Mouse (Mus musculus) liver, embryonic 12.5 days (tissue): ENCODE data around the gene Tarbp1. TPM values are rescaled to one million over a fixed set of nuclear protein-coding genes. Genes with fewer than 3 reads are reported as not detected.

Experiments
- ATAC-seq: fragments of 200-750 bp; cut with Nextera tagmentation; 2 replicates; pipeline ENCODE4 v1.8.0; 2017; ENCODE audit warnings: moderate number of reproducible peaks, mild to moderate bottlenecking, moderate library complexity
- H3K27ac ChIP-seq: fragments of 300-500 bp; sonication (generic); 2 replicates; pipeline ENCODE4 v1.5.1; 2016; ENCODE audit warnings: mild to moderate bottlenecking
- H3K27me3 ChIP-seq: fragments of 300-500 bp; sonication (generic); replicated peaks from 2 replicates; pipeline ENCODE4 v1.6.1; 2016; ENCODE audit warnings: mild to moderate bottlenecking, moderate library complexity
- H3K36me3 ChIP-seq: fragments of 300-500 bp; sonication (generic); 2 replicates; pipeline ENCODE4 v1.6.1; 2016; ENCODE audit warnings: mild to moderate bottlenecking, moderate library complexity
- H3K4me1 ChIP-seq: fragments of 300-500 bp; sonication (generic); 2 replicates; pipeline ENCODE4 v1.6.1; 2016
- H3K4me2 ChIP-seq: fragments of 300-500 bp; sonication (generic); 2 replicates; pipeline ENCODE4 v1.6.1; 2016; ENCODE audit warnings: mild to moderate bottlenecking, moderate library complexity
- H3K4me3 ChIP-seq: fragments of 300-500 bp; sonication (generic); 2 replicates; pipeline ENCODE4 v1.5.1; 2016; ENCODE audit warnings: mild to moderate bottlenecking, moderate library complexity
- H3K9ac ChIP-seq: fragments of 300-500 bp; sonication (generic); 2 replicates; pipeline ENCODE4 v1.6.1; 2016; ENCODE audit warnings: mild to moderate bottlenecking, moderate library complexity
- H3K9me3 ChIP-seq: fragments of 300-500 bp; sonication (generic); replicated peaks from 2 replicates; pipeline ENCODE4 v1.6.1; 2016; ENCODE audit warnings: mild to moderate bottlenecking, moderate library complexity
- WGBS: fragments of 180-500 bp; shearing (Covaris S2); methylation state at CpG from one replicate; pipeline ENCODE4 v1.1.7; 2016; ENCODE audit not compliant: insufficient replicate concordance; 5-methylcytosine and 5-hydroxymethylcytosine counted together
- polyA plus RNA-seq: library from polyadenylated mRNA; unstranded; fragments of >200 nt; fragmentation: Nextera tagmentation; extraction: Ambion mirVana; gene quantifications from 2 replicates; pipeline ENCODE4 v1.2.1, GENCODE M21; 2016

Tarbp1 gene
- polyA plus RNA-seq, 1 experiment from 2014 or later: 3.4 TPM

DNA sequence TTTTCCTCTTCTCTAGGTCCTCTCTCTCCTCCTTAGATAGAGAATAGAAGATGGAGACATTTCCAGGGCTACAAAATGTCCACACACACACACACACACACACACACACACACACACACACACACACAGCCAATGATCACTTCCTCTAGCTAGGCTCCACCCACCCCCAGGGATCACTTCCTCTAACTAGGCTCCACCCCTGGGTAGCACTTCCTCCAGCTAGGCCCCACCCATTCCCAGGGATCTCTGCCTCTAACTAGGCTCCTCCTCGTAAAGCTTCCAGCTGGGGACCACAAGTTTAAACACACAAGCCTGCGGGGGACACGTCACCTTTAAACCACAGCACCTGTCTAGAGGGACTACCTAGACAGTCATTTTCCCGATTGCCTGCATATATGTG is 87.3 kb downstream of the Tarbp1 start:
- Histone ChIP-seq H3K36me3 (no peaks in the 10 kb centered on the region), H3K27me3 (0 out of 2 replicates have a peak, but pooled peaks cover 4% of the 10 kb centered on the region), H3K27ac (no peak overlapping the region), H3K9me3 (no peaks in the 10 kb centered on the region), H3K4me2 (no peak overlapping the region), H3K4me1 (no peaks in the 10 kb centered on the region), H3K4me3 (no peak overlapping the region), H3K9ac (no peak overlapping the region)
- no peak for ATAC-seq
- 71% methylated on average over 4 of the region's 4 CpGs for WGBS

DNA sequence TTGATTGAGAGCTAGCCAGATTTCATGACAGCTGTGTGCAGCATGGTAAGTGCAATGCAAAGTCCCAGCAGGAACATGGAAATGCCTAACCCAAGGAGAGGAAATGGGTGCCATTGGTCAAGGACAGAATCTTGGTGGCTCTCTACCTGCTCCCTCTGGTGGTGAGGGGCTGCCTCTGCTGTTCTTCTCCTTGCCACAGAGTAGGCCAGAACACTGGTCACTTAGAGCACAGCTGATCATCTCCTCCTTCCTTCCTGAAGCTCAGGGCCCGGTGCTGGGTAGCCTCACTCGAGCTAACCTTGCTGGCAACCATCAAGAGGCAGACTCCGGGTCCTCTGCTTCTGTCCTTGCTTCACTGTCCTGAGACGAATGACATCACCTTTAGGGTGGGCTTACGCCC is 92.1 kb downstream of the Tarbp1 start:
- no peak overlapping the region for H3K27ac ChIP-seq
- H3K4me1 ChIP-seq: no peaks in the 10 kb centered on the region
- no peak for ATAC-seq
- 47% methylated on average over 5 of the region's 5 CpGs for WGBS
- no peaks in the 10 kb centered on the region for H3K36me3 ChIP-seq
- 0 out of 2 replicates have a peak, but pooled peaks cover 8% of the 10 kb centered on the region for H3K27me3 ChIP-seq
- no peak overlapping the region for H3K4me2 ChIP-seq
- no peak overlapping the region for H3K4me3 ChIP-seq
- H3K9ac ChIP-seq: no peak overlapping the region
- no peaks in the 10 kb centered on the region for H3K9me3 ChIP-seq

DNA sequence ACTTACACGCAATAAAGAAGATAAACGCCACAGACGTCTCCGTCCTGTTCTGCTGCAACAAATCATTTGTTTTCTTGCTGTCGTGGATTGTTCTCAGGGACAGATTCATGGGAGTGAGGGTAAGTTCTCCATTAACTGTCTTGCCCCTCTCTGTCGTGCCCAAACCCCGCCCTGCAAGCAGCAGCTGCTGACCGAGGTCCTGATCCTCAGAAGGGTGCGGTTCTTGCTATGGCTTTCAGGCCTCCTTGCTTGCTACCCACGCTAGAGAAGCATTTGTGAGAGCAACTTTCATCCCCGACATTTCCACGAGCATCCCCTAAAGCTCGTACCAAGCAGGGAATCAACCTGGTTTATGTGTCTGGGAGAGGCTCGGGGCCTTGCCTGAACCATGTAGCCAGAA is 92.6 kb downstream of the Tarbp1 start:
- Histone ChIP-seq H3K4me2 (no peak overlapping the region), H3K4me1 (no peaks in the 10 kb centered on the region), H3K27me3 (0 out of 2 replicates have a peak, but pooled peaks cover 8% of the 10 kb centered on the region), H3K9me3 (no peaks in the 10 kb centered on the region), H3K27ac (no peak overlapping the region), H3K4me3 (no peak overlapping the region), H3K36me3 (no peaks in the 10 kb centered on the region), H3K9ac (no peak overlapping the region)
- no peak for ATAC-seq
- WGBS: 37% methylated on average over 14 of the region's 14 CpGs

DNA sequence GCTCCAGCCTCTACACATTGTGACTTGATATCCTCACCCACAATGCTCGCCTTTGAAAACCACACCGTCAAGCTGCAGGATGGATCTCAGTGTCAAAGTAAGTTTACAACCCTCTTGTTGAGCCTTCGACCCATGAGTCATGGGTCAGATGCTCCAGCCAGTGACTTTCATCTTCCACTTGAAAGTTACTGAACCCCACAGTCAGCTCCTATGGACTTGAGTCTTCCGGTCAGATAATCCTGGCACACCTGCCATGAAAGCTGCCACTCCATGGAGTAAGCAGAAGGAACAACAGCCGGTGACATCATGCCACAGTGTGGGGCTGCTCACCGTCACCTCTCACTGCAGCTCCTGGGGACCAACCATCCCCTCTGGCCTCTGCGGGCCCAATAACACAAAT is 93.6 kb downstream of the Tarbp1 start:
- Histone ChIP-seq H3K4me1 (no peaks in the 10 kb centered on the region), H3K9me3 (no peaks in the 10 kb centered on the region), H3K4me3 (no peak overlapping the region), H3K36me3 (no peaks in the 10 kb centered on the region), H3K9ac (no peak overlapping the region), H3K4me2 (no peak overlapping the region), H3K27me3 (peaks cover 8% of the 10 kb centered on the region; the same call in 1 of the 2 replicates), H3K27ac (no peak overlapping the region)
- ATAC-seq: no peak
- 78% methylated on average over 7 of the region's 7 CpGs for WGBS

DNA sequence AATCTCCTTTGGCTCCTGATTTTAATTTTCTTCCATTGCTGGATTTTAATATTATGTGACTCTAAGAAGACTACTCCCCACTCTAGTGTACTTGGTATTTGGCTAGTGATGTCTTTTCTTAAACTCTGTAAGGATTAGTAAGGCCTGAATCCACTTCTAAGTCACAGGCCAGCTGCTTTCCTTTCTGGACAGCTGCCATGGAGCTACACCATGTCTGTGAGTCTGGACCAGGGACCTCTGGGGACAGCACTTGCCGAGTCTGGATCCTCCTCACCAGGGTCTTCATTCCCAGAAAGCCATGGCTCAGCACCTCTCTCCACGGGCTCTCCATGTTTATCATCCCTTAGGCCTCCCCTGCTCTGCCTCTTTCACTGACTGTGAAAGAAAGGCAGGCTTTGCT is 94.7 kb downstream of the Tarbp1 start:
- H3K27me3 ChIP-seq: peaks cover 8% of the 10 kb centered on the region; the same call in 1 of the 2 replicates
- 30% methylated on average over 2 of the region's 2 CpGs for WGBS
- H3K36me3 ChIP-seq: no peaks in the 10 kb centered on the region
- no peak overlapping the region for H3K4me2 ChIP-seq
- ATAC-seq: no peak
- H3K9me3 ChIP-seq: no peaks in the 10 kb centered on the region
- H3K4me1 ChIP-seq: no peaks in the 10 kb centered on the region
- no peak overlapping the region for H3K4me3 ChIP-seq
- H3K27ac ChIP-seq: no peak overlapping the region
- H3K9ac ChIP-seq: no peak overlapping the region

DNA sequence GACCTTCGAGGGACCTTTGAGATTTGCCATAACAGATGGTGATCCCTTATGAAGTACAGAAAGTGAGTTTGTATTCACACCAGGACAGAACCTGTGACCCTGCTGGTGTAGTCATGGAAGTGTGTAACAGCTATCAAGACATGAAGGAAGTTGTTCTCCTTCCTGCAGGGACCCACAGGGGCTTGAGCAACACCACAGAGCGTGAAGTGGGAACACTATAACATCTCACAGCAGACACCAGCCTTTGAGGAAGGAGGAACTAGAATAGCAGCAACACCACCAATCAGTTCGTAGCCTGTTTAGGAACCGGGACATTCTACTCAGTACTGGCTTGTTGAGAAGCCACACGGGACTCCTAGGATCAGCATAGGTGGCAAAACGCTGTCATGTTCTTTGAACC is 95.3 kb downstream of the Tarbp1 start:
- Histone ChIP-seq H3K4me2 (no peak overlapping the region), H3K27ac (no peak overlapping the region), H3K27me3 (peaks cover 8% of the 10 kb centered on the region; the same call in 1 of the 2 replicates), H3K9ac (no peak overlapping the region), H3K4me1 (no peaks in the 10 kb centered on the region), H3K9me3 (no peaks in the 10 kb centered on the region), H3K36me3 (no peaks in the 10 kb centered on the region), H3K4me3 (no peak overlapping the region)
- ATAC-seq: no peak
- WGBS: 53% methylated on average over 6 of the region's 6 CpGs

Other genes starting within 250 kb of the Tarbp1 start
- gene Slc35f3, start 176.5 kb downstream of the Tarbp1 start, polyA plus RNA-seq: 0.05 TPM in 1 of 2 replicates, not detected in the other
- gene Coa6, start 52.5 kb downstream of the Tarbp1 start, polyA plus RNA-seq: 39.6 and 42.7 TPM in 2 replicates
- gene Irf2bp2, start 118.9 kb upstream of the Tarbp1 start, polyA plus RNA-seq: 5.5 and 5.6 TPM in 2 replicates